8 mouse cellular contexts compared by ENCODE assay signal in genomic region chr2:156991470-156992319, GRCm38 (mm10). TPM values are rescaled to one million over a fixed set of nuclear protein-coding genes. Genes with fewer than 3 reads are reported as not detected.
DNase-seq lines count a peak whose midpoint lies in the region; ATAC-seq and TF ChIP-seq lines count a peak whose summit lies in the region.

TSS of gene Ndrg3 (minus strand) at chr2:156992056.

- peak within 1 kb of the TSS; percentile 76 for H3K9ac ChIP-seq in embryonic facial prominence, embryonic 14.5 days (ENCODE audit: low read depth, low read length)
- H3K9ac ChIP-seq in heart, adult 2 months (ENCODE audit: low read depth, low read length): peak within 1 kb of the TSS; percentile 92
- H3K9ac ChIP-seq in limb, embryonic 13.5 days: peak within 1 kb of the TSS; percentile 92
- peak within 1 kb of the TSS; percentile 96 for H3K9ac ChIP-seq in midbrain, embryonic 16.5 days (ENCODE audit: low read depth, low read length)

- intact Hi-C loops in heart, adult 2 months (cut with DNase I): no loop called here

- under 1% methylated on average over 42 of the region's 66 CpGs for WGBS in embryonic facial prominence, embryonic 14.5 days
- WGBS in heart, adult 2 months: under 1% methylated on average over 66 of the region's 66 CpGs
- under 1% methylated on average over 57 of the region's 66 CpGs for WGBS in limb, embryonic 13.5 days
- WGBS in midbrain, embryonic 16.5 days: under 1% methylated on average over 56 of the region's 66 CpGs

- H3K4me3 ChIP-seq in embryonic facial prominence, embryonic 14.5 days (ENCODE audit: low read depth, low read length): peak within 1 kb of the TSS; percentile 72
- H3K4me3 ChIP-seq in heart, adult 2 months: peak within 1 kb of the TSS; percentile 95
- peak within 1 kb of the TSS; percentile 87 for H3K4me3 ChIP-seq in limb, embryonic 13.5 days
- H3K4me3 ChIP-seq in midbrain, embryonic 16.5 days (ENCODE audit: low read depth, low read length): peak within 1 kb of the TSS; percentile 92

- no peaks in the 10 kb centered on the region for H3K27me3 ChIP-seq in embryonic facial prominence, embryonic 14.5 days (replicated peaks; ENCODE audit: control insufficient read depth, insufficient read depth, low read length)
- no peaks in the 10 kb centered on the region for H3K27me3 ChIP-seq in heart, adult 2 months (ENCODE audit: control insufficient read depth, insufficient read depth, low read length)
- H3K27me3 ChIP-seq in limb, embryonic 13.5 days: no peaks in the 10 kb centered on the region
- no peaks in the 10 kb centered on the region for H3K27me3 ChIP-seq in midbrain, embryonic 16.5 days (ENCODE audit: control insufficient read depth, insufficient read depth, low read depth, low read length)

- TF ChIP-seq CTCF in heart, adult 2 months (IDR thresholded peaks at IDR 0.05): peak; percentile 69

- H3K36me3 ChIP-seq in embryonic facial prominence, embryonic 14.5 days (ENCODE audit: control insufficient read depth, insufficient read depth, low read length): peaks cover 24% of the 10 kb centered on the region; the same call in 1 of the 2 replicates
- no peaks in the 10 kb centered on the region for H3K36me3 ChIP-seq in heart, adult 2 months (ENCODE audit: control insufficient read depth, insufficient read depth, low read length)
- H3K36me3 ChIP-seq in limb, embryonic 13.5 days: peaks cover 25% of the 10 kb centered on the region
- H3K36me3 ChIP-seq in midbrain, embryonic 16.5 days (ENCODE audit: control insufficient read depth, insufficient read depth, low read length): no peaks in the 10 kb centered on the region

- DNase-seq in 3T3-L1 (ENCODE audit: low read depth, low spot score): peak; percentile 99
- peak; percentile 83 to 89 for DNase-seq in adrenal gland, postnatal 4 days (ENCODE audit: low spot score in 2 of 2)
- peak; percentile 99 for DNase-seq in embryonic facial prominence, embryonic 14.5 days (ENCODE audit: low spot score)
- DNase-seq in heart, adult 2 months: peak; percentile 95 to 98
- DNase-seq in kidney, adult 8-10 months: peak; percentile 98
- peak; percentile 93 to 97 for DNase-seq in spleen, postnatal 10 days (ENCODE audit: low spot score in 2 of 2)

- TF ChIP-seq EP300 in heart, adult 2 months (IDR thresholded peaks at IDR 0.05; ENCODE audit: insufficient read depth, low read depth, low read length): 0 out of 2 replicates have a peak, but pooled peaks have one; percentile 23

- peaks cover 2% of the 10 kb centered on the region; the same call in 1 of the 2 replicates for H3K79me2 ChIP-seq in heart, adult 2 months (replicated peaks; ENCODE audit: control insufficient read depth, insufficient read depth, low read length)

- peak; percentile 97 for ATAC-seq in embryonic facial prominence, embryonic 14.5 days (ENCODE audit: low read depth)
- ATAC-seq in limb, embryonic 13.5 days (ENCODE audit: low FRiP score, low read depth): peak; percentile 97
- peak; percentile 97 for ATAC-seq in midbrain, embryonic 16.5 days

- peak within 1 kb of the TSS; percentile 81 for H3K4me2 ChIP-seq in embryonic facial prominence, embryonic 14.5 days (ENCODE audit: low read depth, low read length)
- peak within 1 kb of the TSS; percentile 93 for H3K4me2 ChIP-seq in limb, embryonic 13.5 days (replicated peaks)
- peak within 1 kb of the TSS; percentile 88 for H3K4me2 ChIP-seq in midbrain, embryonic 16.5 days (ENCODE audit: low read length)

- no peaks in the 10 kb centered on the region for H3K9me3 ChIP-seq in embryonic facial prominence, embryonic 14.5 days (ENCODE audit: control insufficient read depth, low read length)
- H3K9me3 ChIP-seq in limb, embryonic 13.5 days: no peaks in the 10 kb centered on the region
- no peaks in the 10 kb centered on the region for H3K9me3 ChIP-seq in midbrain, embryonic 16.5 days (replicated peaks; ENCODE audit: control insufficient read depth, low read length, poor library complexity, severe bottlenecking)

- no peak for TF ChIP-seq POLR2A in heart, adult 2 months (IDR thresholded peaks at IDR 0.05; ENCODE audit: insufficient read depth, low read depth, low read length)

- peak within 1 kb of the TSS; percentile 40 for H3K27ac ChIP-seq in embryonic facial prominence, embryonic 14.5 days (replicated peaks; ENCODE audit: low read depth, low read length)
- H3K27ac ChIP-seq in heart, adult 2 months: peak within 1 kb of the TSS; percentile 90
- 0 out of 2 replicates have a peak within 1 kb of the TSS, but pooled peaks have one; percentile 44 for H3K27ac ChIP-seq in limb, embryonic 13.5 days
- H3K27ac ChIP-seq in midbrain, embryonic 16.5 days (ENCODE audit: low read length): peak within 1 kb of the TSS; percentile 85

- H3K4me1 ChIP-seq in embryonic facial prominence, embryonic 14.5 days (ENCODE audit: control insufficient read depth, insufficient read depth, low read length): peaks cover 9% of the 10 kb centered on the region
- no peaks in the 10 kb centered on the region for H3K4me1 ChIP-seq in heart, adult 2 months (ENCODE audit: control insufficient read depth, insufficient read depth, low read length)
- peaks cover 11% of the 10 kb centered on the region for H3K4me1 ChIP-seq in limb, embryonic 13.5 days
- peaks cover 10% of the 10 kb centered on the region for H3K4me1 ChIP-seq in midbrain, embryonic 16.5 days (ENCODE audit: control insufficient read depth, insufficient read depth, low read length)

RNA-seq across cellular contexts. Expression of gene Ndrg3, which starts in this region (rescaled TPM):
- total RNA-seq in adrenal gland, postnatal 4 days (2021): 10 to 100 TPM; 47.2 to 47.9 TPM
- 43.3 and 49.6 TPM in 2 replicates for polyA plus RNA-seq in embryonic facial prominence, embryonic 14.5 days (2014; fragmentation: Nextera tagmentation; extraction: Ambion mirVana)
- total RNA-seq in heart, adult 2 months (2021): 10 to 100 TPM; 19.8 to 23.6 TPM
- 21.5 and 33.5 TPM in 2 replicates for polyA plus RNA-seq in heart, adult 2 months (2012; rRNA removed)
- 44.7 and 48.6 TPM in 2 replicates for polyA plus RNA-seq in limb, embryonic 13.5 days (2015; fragmentation: Nextera tagmentation; extraction: Ambion mirVana)
- polyA plus RNA-seq in midbrain, embryonic 16.5 days (2015; fragmentation: Nextera tagmentation; extraction: Ambion mirVana): 135 and 155 TPM in 2 replicates

Comparison
In these comparisons a context has a peak if more than half of its experiments do, and no peak if none do; other contexts are left out.
1. Peak in every context shown above with its lines: DNase-seq, ATAC-seq, H3K4me3 ChIP-seq and H3K27ac ChIP-seq.
2. H3K27ac ChIP-seq: peak in every context shown above with its lines; median percentile 90 in heart, adult 2 months; 85 in midbrain, embryonic 16.5 days; 44 in limb, embryonic 13.5 days; 40 in embryonic facial prominence, embryonic 14.5 days.